Mouse (Mus musculus): Measurements from ENCODE around the gene Rbm33. TPM values are rescaled to one million over a fixed set of nuclear protein-coding genes. Genes with fewer than 3 reads are reported as not detected.

Gene Rbm33
- total RNA-seq, 2 experiments from 2014 or later, result 36.0 to 36.8 TPM

GRCm38 (mm10) chr5:28398736-28399135, 81.8 kb downstream of the Rbm33 start:
- intact Hi-C loops (cut with DNase I), result no loop called here
- no peak for DNase-seq (ENCODE audit: low spot score)

GRCm38 (mm10) chr5:28399451-28400115, 82.7 kb downstream of the Rbm33 start:
- intact Hi-C loops (cut with DNase I), result no loop called here
- no peak for DNase-seq (ENCODE audit: low spot score)

- intact Hi-C loops (cut with DNase I), result no loop called here
- no peak for DNase-seq (ENCODE audit: low spot score)
Measured at GRCm38 (mm10) chr5:28402756-28403155, 85.8 kb downstream of the Rbm33 start.

GRCm38 (mm10) chr5:28406662-28407061, 89.7 kb downstream of the Rbm33 start:
- intact Hi-C loops (cut with DNase I), result no loop called here
- DNase-seq (ENCODE audit: low spot score), result no peak

GRCm38 (mm10) chr5:28412006-28412685, 95.2 kb downstream of the Rbm33 start:
- peak; percentile 18 for DNase-seq (ENCODE audit: low spot score)
- intact Hi-C loops (cut with DNase I), result no loop called here

- intact Hi-C loops (cut with DNase I), result no loop called here
- no peak for DNase-seq (ENCODE audit: low spot score)
Measured at GRCm38 (mm10) chr5:28413533-28413932, 96.6 kb downstream of the Rbm33 start.

GRCm38 (mm10) chr5:28414076-28414475, 97.2 kb downstream of the Rbm33 start:
- DNase-seq (ENCODE audit: low spot score), result no peak
- intact Hi-C loops (cut with DNase I), result no loop called here

GRCm38 (mm10) chr5:28416029-28416428, 99.1 kb downstream of the Rbm33 start:
- no peak for DNase-seq (ENCODE audit: low spot score)
- intact Hi-C loops (cut with DNase I), result no loop called here

- intact Hi-C loops (cut with DNase I), result no loop called here
- DNase-seq (ENCODE audit: low spot score), result no peak
Measured at GRCm38 (mm10) chr5:28418734-28419133, 101.8 kb downstream of the Rbm33 start.

GRCm38 (mm10) chr5:28419640-28420265, 102.8 kb downstream of the Rbm33 start:
- intact Hi-C loops (cut with DNase I), result no loop called here

GRCm38 (mm10) chr5:28423781-28424180, 106.9 kb downstream of the Rbm33 start:
- intact Hi-C loops (cut with DNase I), result no loop called here
- DNase-seq (ENCODE audit: low spot score), result no peak

More at GRCm38 (mm10) chr5:28419640-28420265, 102.8 kb downstream of the Rbm33 start:
- DNase-seq (ENCODE audit: low spot score), result no peak

GRCm38 (mm10) chr5:28425926-28426325, 109.0 kb downstream of the Rbm33 start:
- intact Hi-C loops (cut with DNase I), result no loop called here
- DNase-seq (ENCODE audit: low spot score), result no peak

GRCm38 (mm10) chr5:28450126-28450890, 133.4 kb downstream of the Rbm33 start:
- intact Hi-C loops (cut with DNase I), result loop anchor here (5.0 kb wide), 3 partner anchors 587 to 842 kb away; no protein-coding TSS in a partner anchor
- no peak for DNase-seq (ENCODE audit: low spot score)

GRCm38 (mm10) chr5:28451053-28451638, 134.2 kb downstream of the Rbm33 start:
- intact Hi-C loops (cut with DNase I), result loop anchor here (1.0 to 5.0 kb wide), 4 partner anchors 586 to 883 kb away; no protein-coding TSS in a partner anchor
- DNase-seq (ENCODE audit: low spot score), result peak; percentile 13

- intact Hi-C loops (cut with DNase I), result loop anchor here (5.0 kb wide), 3 partner anchors 584 to 839 kb away; no protein-coding TSS in a partner anchor
- no peak for DNase-seq (ENCODE audit: low spot score)
Measured at GRCm38 (mm10) chr5:28453086-28453485, 136.2 kb downstream of the Rbm33 start.

- DNase-seq (ENCODE audit: low spot score), result no peak
- intact Hi-C loops (cut with DNase I), result loop anchor here (5.0 kb wide), 3 partner anchors 584 to 839 kb away; no protein-coding TSS in a partner anchor
Measured at GRCm38 (mm10) chr5:28453523-28453922, 136.6 kb downstream of the Rbm33 start.

GRCm38 (mm10) chr5:28454546-28454945, 137.6 kb downstream of the Rbm33 start:
- intact Hi-C loops (cut with DNase I), result loop anchor here (5.0 kb wide), 3 partner anchors 583 to 838 kb away; no protein-coding TSS in a partner anchor
- DNase-seq (ENCODE audit: low spot score), result no peak

GRCm38 (mm10) chr5:28455721-28456120, 138.8 kb downstream of the Rbm33 start:
- no peak for DNase-seq (ENCODE audit: low spot score)
- intact Hi-C loops (cut with DNase I), result no loop called here

GRCm38 (mm10) chr5:28456366-28456765, 139.4 kb downstream of the Rbm33 start:
- intact Hi-C loops (cut with DNase I), result no loop called here
- DNase-seq (ENCODE audit: low spot score), result no peak

Measured in heart, postnatal 25 days (tissue).